Mouse (Mus musculus) intestine, postnatal 0 days (tissue): ENCODE data around the gene Mt2. TPM values are rescaled to one million over a fixed set of nuclear protein-coding genes. Genes with fewer than 3 reads are reported as not detected.

ENCODE experiments used
- ATAC-seq: fragments of 200-750 bp; cut with Nextera tagmentation; 2 replicates; pipeline ENCODE4 v1.8.0; 2017; ENCODE audit warnings: mild to moderate bottlenecking, moderate TSS enrichment, moderate library complexity
- H3K27ac ChIP-seq: fragments of 300-500 bp; sonication (generic); 2 replicates; pipeline ENCODE4 v1.5.1; 2014; ENCODE audit warnings: mild to moderate bottlenecking, low read depth, low read length, moderate library complexity
- H3K27me3 ChIP-seq: fragments of 300-500 bp; sonication (generic); replicated peaks from 2 replicates; pipeline ENCODE4 v1.6.1; 2014; ENCODE audit warnings: low read length, mixed read lengths; ENCODE audit not compliant: control insufficient read depth, insufficient read depth
- H3K36me3 ChIP-seq: fragments of 300-500 bp; sonication (generic); 2 replicates; pipeline ENCODE4 v1.6.1; 2014; ENCODE audit warnings: mild to moderate bottlenecking, moderate library complexity; ENCODE audit not compliant: control insufficient read depth, insufficient read depth
- H3K4me1 ChIP-seq: fragments of 300-500 bp; sonication (generic); replicated peaks from 2 replicates; pipeline ENCODE4 v1.6.1; 2014; ENCODE audit warnings: antibody characterized with exemption, low read length, mixed read lengths; ENCODE audit not compliant: control insufficient read depth, insufficient read depth
- H3K4me2 ChIP-seq: fragments of 300-500 bp; sonication (generic); replicated peaks from 2 replicates; pipeline ENCODE4 v1.6.1; 2014; ENCODE audit warnings: low read depth, mild to moderate bottlenecking, moderate library complexity
- H3K4me3 ChIP-seq: fragments of 300-500 bp; sonication (generic); 2 replicates; pipeline ENCODE4 v1.5.1; 2014; ENCODE audit warnings: low read depth, low read length
- H3K9ac ChIP-seq: fragments of 300-500 bp; sonication (generic); 2 replicates; pipeline ENCODE4 v1.6.1; 2014; ENCODE audit warnings: mild to moderate bottlenecking, low read depth, low read length
- H3K9me3 ChIP-seq: fragments of 300-500 bp; sonication (generic); 2 replicates; pipeline ENCODE4 v1.6.1; 2016; ENCODE audit warnings: mixed run types; ENCODE audit not compliant: control insufficient read depth
- CTCF ChIP-seq: sonication (generic); IDR thresholded peaks from 2 replicates; pipeline ENCODE4 v1.5.1; 2016; ENCODE audit warnings: low read depth, mild to moderate bottlenecking, control low read depth, antibody characterized with exemption, moderate library complexity
- WGBS: fragments of 180-500 bp; shearing (Covaris S2); extraction: QIAGEN DNeasy Blood & Tissue Kit; methylation state at CpG from one replicate; pipeline ENCODE4 v1.1.7; 2014; 5-methylcytosine and 5-hydroxymethylcytosine counted together
- polyA plus RNA-seq: library from polyadenylated mRNA; unstranded; fragments of >200 nt; fragmentation: Nextera tagmentation; extraction: Ambion mirVana; gene quantifications from 2 replicates; pipeline ENCODE4 v1.2.1, GENCODE M21; 2015

Mt2 gene
- polyA plus RNA-seq, 1 experiment from 2014 or later, result 224 TPM

GRCm38 (mm10) chr8:94177716-94178390 lies 5.4 kb downstream of the Mt2 start:
- peak overlapping the region; percentile 67 for H3K4me2 ChIP-seq
- no peak overlapping the region for H3K9ac ChIP-seq
- WGBS, result 44% methylated on average over 7 of the region's 7 CpGs
- H3K36me3 ChIP-seq, result no peaks in the 10 kb centered on the region
- ATAC-seq, result no peak
- peaks cover under 1% of the 10 kb centered on the region; the same call in 1 of the 2 replicates for H3K27me3 ChIP-seq
- H3K9me3 ChIP-seq, result no peaks in the 10 kb centered on the region
- H3K27ac ChIP-seq, result peak overlapping the region; percentile 87
- H3K4me1 ChIP-seq, result no peaks in the 10 kb centered on the region
- H3K4me3 ChIP-seq, result no peak overlapping the region
- TF ChIP-seq CTCF, result no peak

DNA sequence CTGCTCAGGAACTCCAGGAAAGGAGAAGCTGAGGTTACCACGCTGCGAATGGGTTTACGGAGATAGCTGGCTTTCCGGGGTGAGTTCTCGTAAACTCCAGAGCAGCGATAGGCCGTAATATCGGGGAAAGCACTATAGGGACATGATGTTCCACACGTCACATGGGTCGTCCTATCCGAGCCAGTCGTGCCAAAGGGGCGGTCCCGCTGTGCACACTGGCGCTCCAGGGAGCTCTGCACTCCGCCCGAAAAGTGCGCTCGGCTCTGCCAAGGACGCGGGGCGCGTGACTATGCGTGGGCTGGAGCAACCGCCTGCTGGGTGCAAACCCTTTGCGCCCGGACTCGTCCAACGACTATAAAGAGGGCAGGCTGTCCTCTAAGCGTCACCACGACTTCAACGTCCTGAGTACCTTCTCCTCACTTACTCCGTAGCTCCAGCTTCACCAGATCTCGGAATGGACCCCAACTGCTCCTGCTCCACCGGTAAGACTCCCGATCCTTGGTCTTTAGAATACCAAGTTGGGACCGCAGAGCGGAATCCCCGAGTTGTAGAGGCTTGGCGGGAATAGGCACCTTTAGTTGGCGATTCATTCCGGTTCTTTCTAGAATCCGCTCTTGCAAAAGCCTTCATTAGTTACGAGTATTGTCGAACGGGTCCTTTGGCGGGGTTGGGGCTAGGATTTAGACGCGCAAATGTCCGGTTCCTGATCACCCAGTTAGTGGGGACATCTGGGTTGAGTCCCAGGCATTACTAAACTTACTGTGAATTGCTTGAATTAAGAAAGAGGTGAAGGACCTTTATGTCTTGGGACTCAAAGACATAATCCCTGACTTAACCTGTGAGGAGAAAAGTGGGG lies 6.6 kb downstream of the Mt2 start, which contains the start of gene Mt1:
Gene Mt1 (plus strand): TSS at position 226 of the 856 bp plus-strand sequence.
- WGBS, result under 1% methylated on average over 50 of the region's 50 CpGs
- Histone ChIP-seq H3K4me1 (no peaks in the 10 kb centered on the region), H3K4me3 (peak within 1 kb of the TSS; percentile 65), H3K36me3 (no peaks in the 10 kb centered on the region), H3K27ac (peak within 1 kb of the TSS; percentile 87), H3K4me2 (peak within 1 kb of the TSS; percentile 67), H3K9ac (peak within 1 kb of the TSS; percentile 67), H3K9me3 (no peaks in the 10 kb centered on the region), H3K27me3 (no peaks in the 10 kb centered on the region)
- peak; percentile 86 for ATAC-seq
- no peak for TF ChIP-seq CTCF

DNA sequence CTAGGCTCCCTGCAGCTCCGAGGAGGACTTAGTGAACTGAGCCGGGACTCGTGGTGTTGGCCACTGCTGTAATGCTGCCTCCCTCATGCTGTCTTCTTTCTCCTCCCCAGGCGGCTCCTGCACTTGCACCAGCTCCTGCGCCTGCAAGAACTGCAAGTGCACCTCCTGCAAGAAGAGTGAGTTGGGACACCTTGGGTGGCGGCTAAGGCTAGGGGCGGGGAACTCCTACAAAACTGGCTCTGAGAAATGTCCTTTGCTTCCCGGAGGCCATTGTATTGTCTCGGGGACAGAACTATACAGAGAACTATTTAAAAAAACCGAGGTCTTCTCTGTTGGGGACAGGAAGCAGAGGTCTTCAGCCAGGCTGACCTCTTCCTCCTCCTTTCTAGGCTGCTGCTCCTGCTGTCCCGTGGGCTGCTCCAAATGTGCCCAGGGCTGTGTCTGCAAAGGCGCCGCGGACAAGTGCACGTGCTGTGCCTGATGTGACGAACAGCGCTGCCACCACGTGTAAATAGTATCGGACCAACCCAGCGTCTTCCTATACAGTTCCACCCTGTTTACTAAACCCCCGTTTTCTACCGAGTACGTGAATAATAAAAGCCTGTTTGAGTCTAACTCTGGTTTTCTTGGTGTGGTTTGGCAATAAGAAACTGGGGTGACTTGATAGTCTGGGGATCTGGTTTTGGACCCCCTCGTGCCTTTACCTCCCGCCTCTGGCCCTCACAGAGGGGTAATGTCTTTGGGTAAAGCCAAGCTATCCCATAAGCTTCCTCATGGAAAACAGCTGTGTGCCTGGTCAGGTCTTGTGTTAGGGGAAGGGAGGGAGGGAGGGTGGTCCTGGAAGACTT lies 7.5 kb downstream of the Mt2 start:
- peak overlapping the region; percentile 67 for H3K4me2 ChIP-seq

GRCm38 (mm10) chr8:94180561-94180908 lies 8.1 kb downstream of the Mt2 start:
- no peak for TF ChIP-seq CTCF
- 82% methylated on average over 1 of the region's 1 CpGs for WGBS
- Histone ChIP-seq H3K4me1 (no peaks in the 10 kb centered on the region), H3K9ac (peak overlapping the region; percentile 67), H3K4me2 (peak overlapping the region; percentile 67), H3K27me3 (no peaks in the 10 kb centered on the region), H3K36me3 (no peaks in the 10 kb centered on the region), H3K9me3 (no peaks in the 10 kb centered on the region), H3K27ac (0 out of 2 replicates have a peak overlapping the region, but pooled peaks have one; percentile 87), H3K4me3 (peak overlapping the region; percentile 65)
- ATAC-seq, result no peak

More for the DNA sequence above, 7.5 kb downstream of the Mt2 start:
- no peaks in the 10 kb centered on the region for H3K27me3 ChIP-seq
- no peak for TF ChIP-seq CTCF
- peak overlapping the region; percentile 87 for H3K27ac ChIP-seq
- H3K9ac ChIP-seq, result peak overlapping the region; percentile 67
- H3K36me3 ChIP-seq, result no peaks in the 10 kb centered on the region
- H3K9me3 ChIP-seq, result no peaks in the 10 kb centered on the region
- no peak for ATAC-seq
- no peaks in the 10 kb centered on the region for H3K4me1 ChIP-seq
- 4% methylated on average over 25 of the region's 25 CpGs for WGBS
- H3K4me3 ChIP-seq, result peak overlapping the region; percentile 65

DNA sequence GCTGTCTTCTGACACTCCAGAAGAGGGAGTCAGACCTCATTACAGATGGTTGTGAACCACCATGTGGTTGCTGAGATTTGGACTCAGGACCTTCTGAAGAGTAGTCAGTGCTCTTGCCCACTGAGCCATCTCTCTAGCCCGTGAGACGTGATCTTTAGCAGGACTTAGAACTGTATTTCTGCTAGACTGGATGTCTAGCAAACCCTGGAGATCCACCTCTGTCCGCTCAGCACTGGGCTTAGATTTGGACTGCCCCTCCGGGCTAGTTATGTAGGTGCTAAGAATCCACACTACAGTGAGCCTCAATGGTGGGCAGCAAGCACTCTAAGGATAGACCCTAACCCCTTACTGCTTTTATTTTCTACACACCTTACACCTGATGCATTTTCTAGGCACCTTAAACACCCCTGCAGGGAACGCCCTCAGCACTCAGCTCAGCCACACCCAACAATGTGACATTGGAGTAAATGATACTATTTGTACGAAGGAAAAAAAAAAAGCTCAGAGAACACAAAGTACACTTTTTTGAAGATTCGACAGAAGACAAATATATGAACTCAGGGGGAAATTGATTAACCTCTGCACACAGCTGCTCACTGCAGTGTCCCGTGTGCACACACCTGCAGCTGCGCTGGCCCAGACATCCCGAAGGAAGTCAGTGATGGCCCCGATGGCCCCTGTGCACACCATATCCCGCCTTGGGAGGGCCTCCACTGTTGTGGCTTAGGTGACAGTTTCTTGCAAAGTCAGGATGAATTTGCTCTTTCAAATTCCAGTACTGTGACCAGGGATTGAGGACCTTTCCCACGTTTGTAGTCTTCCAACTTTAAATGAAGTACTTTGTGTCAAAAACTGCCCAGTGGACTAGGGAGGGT lies 9.8 kb downstream of the Mt2 start:
- Histone ChIP-seq H3K27me3 (no peaks in the 10 kb centered on the region), H3K4me1 (0 out of 2 replicates have a peak, but pooled peaks cover 5% of the 10 kb centered on the region), H3K36me3 (no peaks in the 10 kb centered on the region), H3K27ac (peak overlapping the region; percentile 93), H3K9me3 (no peaks in the 10 kb centered on the region), H3K4me3 (peak overlapping the region; percentile 23), H3K4me2 (peak overlapping the region; percentile 58), H3K9ac (peak overlapping the region; percentile 50)
- WGBS, result 48% methylated on average over 13 of the region's 13 CpGs
- TF ChIP-seq CTCF, result no peak
- peak; percentile 24 for ATAC-seq
